Mouse (Mus musculus) CH12.LX (cell line): Measurements from ENCODE around the gene Ror2. TPM values are rescaled to one million over a fixed set of nuclear protein-coding genes. Genes with fewer than 3 reads are reported as not detected.

ENCODE experiments used
- DNase-seq: peaks from one replicate; pipeline ENCODE4 v3.0.0-alpha.2; 2013; ENCODE audit errors: extremely low read depth
- H3K27ac ChIP-seq: 2 replicates; pipeline ENCODE4 v1.5.1; 2012; ENCODE audit warnings: low read depth, mild to moderate bottlenecking, control low read depth, moderate library complexity; ENCODE audit not compliant: insufficient read depth
- H3K27me3 ChIP-seq: replicated peaks from 2 replicates; pipeline ENCODE3; 2012; ENCODE audit warnings: inconsistent platforms
- H3K36me3 ChIP-seq, 2 experiments: replicated peaks in 1 of 2; 2 replicates each; pipeline versions ENCODE3 to v1.6.1; 2012; ENCODE audit warnings: inconsistent platforms in 1 of 2, low read length in 1 of 2, mild to moderate bottlenecking in 1 of 2, mixed read lengths in 1 of 2, moderate library complexity in 1 of 2; ENCODE audit not compliant: control insufficient read depth in 1 of 2, insufficient read depth in 1 of 2
- H3K4me1 ChIP-seq, 2 experiments: 2 replicates each; pipeline ENCODE4 v1.6.1; 2012; ENCODE audit warnings: inconsistent platforms in 1 of 2, moderate library complexity in 1 of 2; ENCODE audit not compliant: insufficient read depth in 2 of 2, control insufficient read depth in 1 of 2
- H3K4me2 ChIP-seq: 2 replicates; pipeline ENCODE4 v1.6.1; 2012; ENCODE audit warnings: low read depth, mild to moderate bottlenecking, control low read depth; ENCODE audit not compliant: poor library complexity, insufficient read depth, severe bottlenecking
- H3K4me3 ChIP-seq, 3 experiments: fragments of 150-350 bp in 1 of 3; sonication (generic) in 1 of 3; replicated peaks in 1 of 3; 2 replicates each; pipeline versions ENCODE3 to v1.5.1; 2011 to 2012; ENCODE audit warnings: low read depth in 2 of 3, low read length in 2 of 3, mild to moderate bottlenecking in 2 of 3, moderate library complexity in 2 of 3, control low read depth in 1 of 3, improper control_type of control experiment in 1 of 3, inconsistent platforms in 1 of 3, mixed read lengths in 1 of 3; ENCODE audit not compliant: poor library complexity in 1 of 3
- H3K79me2 ChIP-seq: replicated peaks from 2 replicates; pipeline ENCODE4 v1.6.1; 2012; ENCODE audit warnings: mild to moderate bottlenecking, moderate library complexity; ENCODE audit not compliant: control insufficient read depth, poor library complexity, insufficient read depth, severe bottlenecking; ENCODE audit errors: extremely low read depth
- H3K9ac ChIP-seq: 2 replicates; pipeline ENCODE4 v1.6.1; 2012; ENCODE audit warnings: low read depth, mild to moderate bottlenecking, control low read depth, moderate library complexity; ENCODE audit not compliant: insufficient read depth
- H3K9me3 ChIP-seq: replicated peaks from 2 replicates; pipeline ENCODE3; 2012; ENCODE audit warnings: low read length, inconsistent platforms, mixed read lengths
- BHLHE40 ChIP-seq: IDR thresholded peaks from 2 replicates; pipeline ENCODE4 v1.6.1; 2011; ENCODE audit warnings: mild to moderate bottlenecking, low read depth, low read length, improper control_type of control experiment
- CHD1 ChIP-seq: IDR thresholded peaks from 2 replicates; pipeline ENCODE4 v1.6.1; 2012; ENCODE audit warnings: low read depth, low read length, improper control_type of control experiment, inconsistent platforms
- CHD2 ChIP-seq: IDR thresholded peaks from 2 replicates; pipeline ENCODE4 v1.6.1; 2011; ENCODE audit warnings: low read length, improper control_type of control experiment
- CTCF ChIP-seq, 2 experiments: IDR thresholded peaks in 1 of 2; conservative IDR thresholded peaks in 1 of 2; 2 replicates each; pipeline ENCODE4 v1.5.1; 2011 to 2012; ENCODE audit warnings: low read depth in 2 of 2, low read length in 2 of 2, improper control_type of control experiment in 1 of 2, inconsistent platforms in 1 of 2, mild to moderate bottlenecking in 1 of 2, moderate library complexity in 1 of 2
- ELF1 ChIP-seq: IDR thresholded peaks from 2 replicates; pipeline ENCODE4 v1.6.1; 2014; ENCODE audit warnings: low read depth, mild to moderate bottlenecking, inconsistent platforms, low read length, improper control_type of control experiment
- EP300 ChIP-seq: IDR thresholded peaks from 2 replicates; pipeline ENCODE4 v1.6.1; 2011; ENCODE audit warnings: low read length, improper control_type of control experiment
- IRF4 ChIP-seq: IDR thresholded peaks from 2 replicates; pipeline ENCODE4 v1.6.1; 2014; ENCODE audit warnings: low read depth, mild to moderate bottlenecking, inconsistent platforms, low read length, improper control_type of control experiment
- JUND ChIP-seq: conservative IDR thresholded peaks from 2 replicates; pipeline ENCODE4 v1.6.1; 2011; ENCODE audit warnings: low read depth, low read length, improper control_type of control experiment
- MAFK ChIP-seq: IDR thresholded peaks from 2 replicates; pipeline ENCODE4 v1.6.1; 2011; ENCODE audit warnings: low read length, improper control_type of control experiment; ENCODE audit not compliant: insufficient replicate concordance
- MAZ ChIP-seq: IDR thresholded peaks from 2 replicates; pipeline ENCODE4 v1.6.1; 2012; ENCODE audit warnings: low read depth, mild to moderate bottlenecking, inconsistent platforms, low read length, improper control_type of control experiment, moderate library complexity
- MXI1 ChIP-seq: IDR thresholded peaks from 2 replicates; pipeline ENCODE4 v1.6.1; 2011; ENCODE audit warnings: mild to moderate bottlenecking, low read depth, low read length, improper control_type of control experiment
- MYC ChIP-seq: IDR thresholded peaks from 2 replicates; pipeline ENCODE4 v1.6.1; 2011; ENCODE audit warnings: low read depth, mild to moderate bottlenecking, improper control_type of control experiment, low read length
- NELFE ChIP-seq: IDR thresholded peaks from 2 replicates; pipeline ENCODE4 v1.6.1; 2011; ENCODE audit warnings: low read depth, low read length, improper control_type of control experiment
- NRF1 ChIP-seq: IDR thresholded peaks from 2 replicates; pipeline ENCODE4 v1.6.1; 2014; ENCODE audit warnings: low read depth, mild to moderate bottlenecking, inconsistent platforms, low read length, improper control_type of control experiment, moderate library complexity
- POLR2A ChIP-seq: IDR thresholded peaks from 2 replicates; pipeline ENCODE4 v1.6.1; 2011; ENCODE audit warnings: low read depth, mild to moderate bottlenecking, improper control_type of control experiment, low read length
- RAD21 ChIP-seq: IDR thresholded peaks from 2 replicates; pipeline ENCODE4 v1.6.1; 2011; ENCODE audit warnings: low read depth, mild to moderate bottlenecking, low read length, improper control_type of control experiment, moderate library complexity
- TBP ChIP-seq: conservative IDR thresholded peaks from 2 replicates; pipeline ENCODE4 v1.6.1; 2011; ENCODE audit warnings: low read depth, low read length, improper control_type of control experiment
- USF2 ChIP-seq: conservative IDR thresholded peaks from 2 replicates; pipeline ENCODE4 v1.6.1; 2011; ENCODE audit warnings: low read depth, low read length, improper control_type of control experiment
- ZC3H11A ChIP-seq: IDR thresholded peaks from 2 replicates; pipeline ENCODE4 v1.6.1; 2012; ENCODE audit warnings: low read depth, mild to moderate bottlenecking, inconsistent platforms, low read length, improper control_type of control experiment
- ZKSCAN1 ChIP-seq: IDR thresholded peaks from 2 replicates; pipeline ENCODE4 v1.6.1; 2012; ENCODE audit warnings: low read depth, inconsistent platforms, low read length, improper control_type of control experiment, borderline replicate concordance
- dilution Hi-C: fragments of 300-500 bp; cut with MboI; formaldehyde crosslinking; loops from 2 replicates; pipeline ENCODE4 v1.14.3; 2020; ENCODE audit warnings: low sequenced_read_pairs; ENCODE audit not compliant: extremely low pct_unique_long_range_greater_than_20kb, extremely low pct_ligation_motif_present
- in situ Hi-C: fragments of 300-500 bp; cut with MboI; formaldehyde crosslinking; loops from 3 replicates; pipeline ENCODE4 v1.14.3; 2019; ENCODE audit warnings: low sequenced_read_pairs, low pct_ligation_motif_present, low pct_unique_long_range_greater_than_20kb, mixed read lengths
- polyA plus RNA-seq: library from polyadenylated mRNA; unstranded; fragments of >175 nt; gene quantifications from 2 replicates; pipeline ENCODE4 v1.2.1, GENCODE M21; 2012; ENCODE audit warnings: low read depth; ENCODE audit not compliant: insufficient read length
- total RNA-seq, 2 experiments: library from RNA; depleted of rRNA; stranded (reverse); fragments of 300-350 nt in 1 of 2; fragments of >200 nt in 1 of 2; gene quantifications; 2 replicates each; pipeline ENCODE4 v1.2.3; 2012 to 2014

The Ror2 gene
- total and polyA plus RNA-seq, 3 experiments: 0.13 to 0.63 (median 0.16) TPM

DNA sequence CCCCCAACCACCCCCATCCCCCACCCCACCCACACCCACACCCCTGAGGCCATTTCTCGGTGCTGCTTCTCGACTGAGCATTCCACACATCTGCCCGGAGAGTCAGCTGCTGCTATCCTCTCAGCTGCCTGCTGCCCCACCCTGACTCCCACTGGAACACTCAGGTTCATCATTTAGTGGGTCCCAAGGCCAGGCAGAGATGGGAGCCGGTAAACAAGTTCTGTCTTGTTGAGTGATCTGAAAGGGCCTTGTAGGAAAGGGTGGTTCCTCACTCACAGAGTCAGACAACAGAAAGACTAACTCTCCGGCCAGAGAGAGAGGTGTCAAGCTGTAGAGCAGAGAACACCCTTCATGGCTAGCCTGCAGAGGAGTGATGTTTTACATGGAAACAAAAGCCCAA, 155.9 kb downstream of the Ror2 start:
- no peaks in the 10 kb centered on the region for H3K79me2 ChIP-seq
- no peaks in the 10 kb centered on the region for H3K9me3 ChIP-seq
- no peak overlapping the region for H3K27ac ChIP-seq
- dilution Hi-C loops: no loop called here
- H3K4me2 ChIP-seq: no peak overlapping the region
- H3K27me3 ChIP-seq: peaks cover 7% of the 10 kb centered on the region
- TF ChIP-seq CHD1 (no peak), RAD21 (no peak), MAFK (no peak), CHD2 (no peak), ELF1 (no peak), USF2 (no peak), MXI1 (no peak), NELFE (no peak), NRF1 (no peak)
- no peak overlapping the region for H3K4me3 ChIP-seq
- H3K4me1 ChIP-seq: no peaks in the 10 kb centered on the region
- DNase-seq: no peak
- no peaks in the 10 kb centered on the region for H3K36me3 ChIP-seq
- in situ Hi-C loops: no loop called here
- no peak overlapping the region for H3K9ac ChIP-seq

DNA sequence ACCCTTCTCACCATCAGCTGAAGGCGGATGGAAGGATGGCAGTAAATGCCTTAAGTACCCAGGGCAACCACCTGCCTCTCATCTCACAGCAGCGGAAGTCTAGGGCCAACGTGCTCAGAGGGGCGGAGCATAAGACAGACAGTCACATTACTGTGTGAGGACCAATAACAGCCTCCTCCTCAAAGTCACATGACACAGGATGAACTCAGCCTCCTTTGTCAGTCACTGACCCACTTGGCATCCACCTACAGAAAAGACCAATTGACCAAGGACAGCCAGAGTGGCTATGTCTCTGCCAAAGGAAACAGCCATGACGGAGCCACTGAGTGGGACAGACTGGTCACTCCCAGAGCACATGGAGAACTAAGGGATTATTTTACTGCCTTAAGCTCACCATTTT, 160.3 kb downstream of the Ror2 start:
- TF ChIP-seq CHD2 (no peak), NRF1 (no peak), JUND (no peak), NELFE (no peak), MXI1 (no peak), RAD21 (no peak), EP300 (no peak), ZC3H11A (no peak), MYC (no peak), USF2 (no peak), ZKSCAN1 (no peak), TBP (no peak), POLR2A (no peak), BHLHE40 (no peak), ELF1 (no peak), MAZ (no peak), CTCF (conservative IDR thresholded peaks at IDR 0.05 in 1 of 2, IDR thresholded peaks at IDR 0.05 in 1 of 2; ENCODE audit: low read depth in 2 of 2, low read length in 2 of 2) (no peak), IRF4 (no peak), MAFK (no peak)
- TF ChIP-seq, all 38 proteins: peak for 0
- H3K9ac ChIP-seq: no peak overlapping the region
- no peak overlapping the region for H3K4me3 ChIP-seq
- in situ Hi-C loops (no loop called here), dilution Hi-C loops (no loop called here)
- no peaks in the 10 kb centered on the region for H3K9me3 ChIP-seq
- H3K79me2 ChIP-seq: no peaks in the 10 kb centered on the region
- DNase-seq: no peak
- H3K36me3 ChIP-seq: no peaks in the 10 kb centered on the region
- H3K27me3 ChIP-seq: peaks cover 5% of the 10 kb centered on the region
- H3K27ac ChIP-seq: no peak overlapping the region
- H3K4me2 ChIP-seq: no peak overlapping the region
- H3K4me1 ChIP-seq: no peaks in the 10 kb centered on the region
